Mouse (Mus musculus) stomach, postnatal 0 days (tissue): ENCODE measurements around the gene Upb1. TPM values are rescaled to one million over a fixed set of nuclear protein-coding genes. Genes with fewer than 3 reads are reported as not detected.
A peak's percentile ranks its signal among the peaks of the same experiment; 100 is the strongest.
"Not testable (repeated sequence)": the region's sequence is repeated elsewhere in the genome, so short reads cannot be mapped to it uniquely, and the experiment has no call there.

Source experiments
- ATAC-seq: fragments of 200-750 bp; cut with Nextera tagmentation; 2 replicates; pipeline ENCODE4 v1.8.0; 2017; ENCODE audit not compliant: low FRiP score, low TSS enrichment
- DNase-seq: peaks from one replicate; pipeline ENCODE4 v3.0.0-alpha.2; 2016; ENCODE audit warnings: low spot score
- H3K27ac ChIP-seq: fragments of 300-500 bp; sonication (generic); replicated peaks from 2 replicates; pipeline ENCODE4 v1.5.1; 2014; ENCODE audit warnings: mild to moderate bottlenecking, control low read depth
- H3K27me3 ChIP-seq: fragments of 300-500 bp; sonication (generic); 2 replicates; pipeline ENCODE4 v1.6.1; 2014; ENCODE audit warnings: low read length; ENCODE audit not compliant: control insufficient read depth, insufficient read depth
- H3K36me3 ChIP-seq: fragments of 300-500 bp; sonication (generic); 2 replicates; pipeline ENCODE4 v1.6.1; 2014; ENCODE audit warnings: low read length, mixed read lengths; ENCODE audit not compliant: control insufficient read depth, insufficient read depth
- H3K4me1 ChIP-seq: fragments of 300-500 bp; sonication (generic); replicated peaks from 2 replicates; pipeline ENCODE4 v1.6.1; 2014; ENCODE audit warnings: antibody characterized with exemption; ENCODE audit not compliant: control insufficient read depth, insufficient read depth
- H3K4me2 ChIP-seq: fragments of 300-500 bp; sonication (generic); replicated peaks from 2 replicates; pipeline ENCODE4 v1.6.1; 2014; ENCODE audit warnings: low read depth, mild to moderate bottlenecking, control low read depth, moderate library complexity
- H3K4me3 ChIP-seq: fragments of 300-500 bp; sonication (generic); 2 replicates; pipeline ENCODE4 v1.5.1; 2014; ENCODE audit warnings: low read depth, low read length, control low read depth
- H3K9ac ChIP-seq: fragments of 300-500 bp; sonication (generic); 2 replicates; pipeline ENCODE4 v1.6.1; 2014; ENCODE audit warnings: mild to moderate bottlenecking, low read length, control low read depth, mixed read lengths
- H3K9me3 ChIP-seq: fragments of 300-500 bp; sonication (generic); 2 replicates; pipeline ENCODE4 v1.6.1; 2016; ENCODE audit warnings: low read length; ENCODE audit not compliant: control insufficient read depth
- CTCF ChIP-seq: IDR thresholded peaks from 2 replicates; pipeline ENCODE4 v1.5.1; 2016; ENCODE audit warnings: antibody characterized with exemption, low read depth, mild to moderate bottlenecking, moderate library complexity
- EP300 ChIP-seq: optimal IDR thresholded peaks from 2 replicates; pipeline ENCODE3; 2016; ENCODE audit warnings: antibody characterized with exemption
- WGBS: fragments of 180-500 bp; shearing (Covaris S2); extraction: QIAGEN DNeasy Blood & Tissue Kit; methylation state at CpG from one replicate; pipeline ENCODE4 v1.1.7; 2014; 5-methylcytosine and 5-hydroxymethylcytosine counted together
- polyA plus RNA-seq: library from polyadenylated mRNA; unstranded; fragments of >200 nt; fragmentation: Nextera tagmentation; extraction: Ambion mirVana; gene quantifications from 2 replicates; pipeline ENCODE4 v1.2.1, GENCODE M21; 2015

Upb1 gene
- polyA plus RNA-seq, 1 experiment from 2014 or later = 3.8 TPM

GRCm38 (mm10) chr10:75365231-75365633, 35.7 kb upstream of the Upb1 start:
- Histone ChIP-seq H3K4me2 (no peak overlapping the region), H3K4me1 (no peaks in the 10 kb centered on the region; the same call in 1 of the 2 replicates), H3K9me3 (no peaks in the 10 kb centered on the region), H3K27me3 (no peaks in the 10 kb centered on the region), H3K4me3 (no peak overlapping the region), H3K27ac (no peak overlapping the region), H3K36me3 (no peaks in the 10 kb centered on the region), H3K9ac (no peak overlapping the region)
- no peak for DNase-seq
- 51% methylated on average over 6 of the region's 6 CpGs for WGBS
- TF ChIP-seq CTCF (no peak), EP300 (no peak)
- no peak for ATAC-seq

- H3K9me3 ChIP-seq, H3K27me3 ChIP-seq, DNase-seq, H3K9ac ChIP-seq, H3K36me3 ChIP-seq, H3K4me1 ChIP-seq, H3K4me3 ChIP-seq, H3K4me2 ChIP-seq, H3K27ac ChIP-seq: not testable (repeated sequence)
- 54% methylated on average over 12 of the region's 19 CpGs for WGBS
- 0 out of 2 replicates have a peak, but pooled peaks have one; percentile 29 for ATAC-seq
Observed at GRCm38 (mm10) chr10:75373655-75374351, 27.1 kb upstream of the Upb1 start.

- no peak for DNase-seq
- WGBS = 54% methylated on average over 10 of the region's 10 CpGs
- Histone ChIP-seq H3K4me1 (no peaks in the 10 kb centered on the region), H3K4me3 (no peak overlapping the region), H3K27me3 (no peaks in the 10 kb centered on the region), H3K4me2 (no peak overlapping the region), H3K9me3 (no peaks in the 10 kb centered on the region), H3K27ac (no peak overlapping the region), H3K36me3 (no peaks in the 10 kb centered on the region), H3K9ac (no peak overlapping the region)
- no peak for ATAC-seq
- TF ChIP-seq EP300 = no peak
- no peak for TF ChIP-seq CTCF
Observed at GRCm38 (mm10) chr10:75378688-75379087, 22.2 kb upstream of the Upb1 start.

GRCm38 (mm10) chr10:75390156-75390555, 10.8 kb upstream of the Upb1 start:
- Histone ChIP-seq H3K36me3 (no peaks in the 10 kb centered on the region), H3K4me3 (no peak overlapping the region), H3K27ac (no peak overlapping the region), H3K9ac (no peak overlapping the region), H3K9me3 (no peaks in the 10 kb centered on the region), H3K4me2 (no peak overlapping the region), H3K27me3 (no peaks in the 10 kb centered on the region), H3K4me1 (no peaks in the 10 kb centered on the region)
- 73% methylated on average over 2 of the region's 2 CpGs for WGBS
- ATAC-seq = no peak
- TF ChIP-seq EP300 (no peak), CTCF (peak; percentile 11; the same call in 1 of the 2 replicates)
- no peak for DNase-seq

- TF ChIP-seq EP300 (no peak), CTCF (peak; percentile 53)
- no peak overlapping the region for H3K4me2 ChIP-seq
- H3K27ac ChIP-seq = no peak overlapping the region
- no peak for DNase-seq
- no peak overlapping the region for H3K4me3 ChIP-seq
- no peaks in the 10 kb centered on the region for H3K4me1 ChIP-seq
- H3K36me3 ChIP-seq = no peaks in the 10 kb centered on the region
- no peaks in the 10 kb centered on the region for H3K27me3 ChIP-seq
- ATAC-seq = no peak
- H3K9me3 ChIP-seq = no peaks in the 10 kb centered on the region
- no peak overlapping the region for H3K9ac ChIP-seq
- WGBS = 85% methylated on average over 4 of the region's 4 CpGs
Observed at GRCm38 (mm10) chr10:75390832-75391231, 10.1 kb upstream of the Upb1 start.

GRCm38 (mm10) chr10:75394796-75395195, 6.1 kb upstream of the Upb1 start:
- no peaks in the 10 kb centered on the region for H3K36me3 ChIP-seq
- no peak overlapping the region for H3K9ac ChIP-seq
- ATAC-seq (no peak), DNase-seq (no peak)
- no peak overlapping the region for H3K4me2 ChIP-seq
- H3K4me3 ChIP-seq = no peak overlapping the region
- H3K27ac ChIP-seq = no peak overlapping the region
- 87% methylated on average over 8 of the region's 8 CpGs for WGBS
- H3K27me3 ChIP-seq = no peaks in the 10 kb centered on the region
- H3K9me3 ChIP-seq = no peaks in the 10 kb centered on the region
- TF ChIP-seq EP300 (no peak), CTCF (no peak)
- H3K4me1 ChIP-seq = no peaks in the 10 kb centered on the region
